Mouse (Mus musculus) layer of hippocampus, adult 9-10 months (tissue): ENCODE measurements around the gene Atp6v0b.

Experiments
- DNase-seq: peaks from one replicate; pipeline ENCODE4 v3.0.0; 2022; ENCODE audit warnings: low spot score

The Atp6v0b gene

GRCm38 (mm10) chr4:117908834-117909453, 21.8 kb upstream of the Atp6v0b start:
- no peak for DNase-seq

DNA sequence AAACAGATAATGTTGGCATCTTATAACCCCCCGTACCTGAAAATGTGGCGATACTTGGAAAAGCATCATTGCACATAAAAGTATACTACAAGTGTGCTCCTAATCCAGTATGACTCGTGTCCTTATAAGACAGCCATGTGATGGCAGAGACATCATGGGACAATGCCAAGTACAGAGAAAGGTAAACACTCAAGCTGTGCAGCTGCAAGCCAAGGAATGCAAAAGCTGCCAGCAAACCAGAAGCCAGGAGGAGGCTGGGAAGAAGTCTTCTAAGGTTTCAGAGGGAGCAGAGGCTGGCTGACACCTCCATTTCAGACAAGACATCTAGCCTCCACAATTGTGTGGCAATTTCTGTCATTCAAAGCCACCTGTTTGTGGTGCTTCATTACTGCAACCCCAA, 19.1 kb upstream of the Atp6v0b start:
- DNase-seq = no peak

GRCm38 (mm10) chr4:117904761-117905160, 17.6 kb upstream of the Atp6v0b start:
- DNase-seq = no peak

DNA sequence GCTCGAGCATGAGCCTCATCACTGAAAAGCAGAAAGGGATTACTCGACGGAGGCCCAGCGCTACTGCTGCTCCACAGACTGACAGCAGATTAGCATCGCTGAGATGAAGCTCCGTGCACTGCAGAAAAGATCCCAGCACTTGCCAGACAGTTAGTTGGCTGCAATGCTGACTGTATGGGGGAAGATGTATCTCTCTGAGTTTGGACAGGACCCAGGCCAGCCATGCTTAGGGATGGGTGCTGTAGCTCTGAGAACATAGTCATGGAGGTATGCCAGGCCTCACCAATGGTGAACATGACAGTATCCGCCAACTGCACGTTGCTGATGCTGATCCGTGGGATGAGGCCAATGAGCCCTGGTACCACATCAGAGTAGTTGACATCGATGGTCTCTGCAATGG, 17.0 kb upstream of the Atp6v0b start:
- DNase-seq = no peak

DNA sequence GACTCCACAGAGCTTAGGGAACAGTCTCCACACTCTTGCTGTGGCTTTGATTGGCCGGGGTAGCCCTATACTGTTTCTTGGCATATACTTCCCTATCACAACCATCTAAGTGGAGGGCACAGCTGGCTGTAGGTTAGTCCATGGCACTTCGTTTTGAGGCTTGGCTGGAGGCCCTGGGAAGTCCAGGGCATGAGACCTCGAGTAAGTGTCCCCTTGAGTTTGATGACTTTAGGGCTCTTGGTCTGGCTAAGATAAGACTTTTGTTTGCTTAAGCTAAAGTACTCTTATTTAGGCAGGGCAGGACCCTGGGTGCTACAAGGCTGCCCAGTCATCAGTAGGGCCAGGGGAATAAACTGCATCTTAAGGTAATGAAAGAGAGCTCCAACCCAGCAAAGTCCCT, 11.0 kb upstream of the Atp6v0b start:
- DNase-seq = no peak

GRCm38 (mm10) chr4:117896031-117896430, 8.9 kb upstream of the Atp6v0b start:
- DNase-seq = no peak

- no peak for DNase-seq
These were observed 8.2 kb upstream of the Atp6v0b start for GRCm38 (mm10) chr4:117895339-117895738.

DNA sequence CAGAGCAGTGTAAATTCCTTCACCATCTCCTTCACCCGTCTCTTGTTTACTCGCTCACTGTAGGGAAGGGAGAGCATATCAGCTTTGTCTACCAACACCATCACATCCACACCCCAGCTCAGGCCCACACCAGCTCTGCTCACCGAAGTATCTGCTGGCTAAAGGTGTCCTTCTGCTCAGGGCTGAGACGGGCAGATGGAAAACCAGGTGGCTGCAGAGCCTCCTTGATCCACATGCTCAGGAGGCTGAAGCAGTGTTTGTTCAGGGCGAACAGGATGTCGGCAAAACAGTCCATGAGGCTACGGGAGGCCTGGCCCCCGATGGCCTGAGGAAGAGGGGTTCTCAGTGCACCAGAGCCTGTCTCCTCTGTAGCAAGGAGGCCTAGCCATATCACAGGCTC, 7.5 kb upstream of the Atp6v0b start:
- no peak for DNase-seq

GRCm38 (mm10) chr4:117893376-117893775, 6.2 kb upstream of the Atp6v0b start:
- DNase-seq = no peak

DNA sequence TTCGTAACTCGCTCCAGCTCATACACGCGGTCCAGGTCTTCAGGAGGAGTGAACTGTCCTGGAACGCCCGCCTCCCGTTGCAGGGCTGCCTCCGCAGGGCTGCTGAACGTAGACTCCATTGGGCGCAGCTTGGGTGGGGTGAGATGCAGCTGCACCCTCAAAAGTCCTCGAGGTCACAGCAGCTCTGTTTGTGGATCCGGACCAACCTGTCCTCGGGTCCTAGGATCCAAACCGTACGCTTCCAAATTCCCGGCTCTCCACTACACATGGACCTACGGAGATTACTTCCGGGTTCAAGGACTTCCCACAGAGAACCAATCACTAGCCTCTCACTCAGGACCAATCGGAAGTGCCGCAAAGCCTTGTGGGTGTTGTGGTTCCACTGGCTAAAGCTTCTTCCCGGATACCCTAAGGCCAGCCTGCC, 4.6 kb upstream of the Atp6v0b start, which contains the start of gene Dph2:
Dph2 (minus strand) TSS at position 295 of the 424 bp plus-strand sequence.
- DNase-seq = peak; percentile 67

- DNase-seq = no peak
These were observed 3.6 kb upstream of the Atp6v0b start for GRCm38 (mm10) chr4:117890750-117891149.

DNA sequence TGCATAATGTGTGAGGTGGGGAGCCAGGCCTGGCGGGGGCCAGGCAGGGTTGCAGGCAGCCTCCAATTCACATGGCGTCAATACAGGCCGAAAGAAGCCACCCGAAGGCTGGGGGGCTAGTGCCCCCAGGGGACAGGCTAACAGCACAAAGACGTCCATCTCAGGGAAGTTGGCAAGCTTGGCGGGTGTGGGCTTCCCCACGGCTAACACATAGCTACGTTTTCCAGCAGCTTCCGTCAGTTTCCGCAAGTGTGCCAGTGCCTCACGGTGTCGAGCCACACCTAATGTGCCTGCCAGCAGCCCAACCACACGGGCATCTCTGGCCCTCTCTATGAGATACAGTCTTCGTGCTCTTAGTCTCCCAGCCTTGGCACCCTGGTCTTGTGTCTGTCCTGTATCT, 2.9 kb upstream of the Atp6v0b start:
- DNase-seq = no peak

DNA sequence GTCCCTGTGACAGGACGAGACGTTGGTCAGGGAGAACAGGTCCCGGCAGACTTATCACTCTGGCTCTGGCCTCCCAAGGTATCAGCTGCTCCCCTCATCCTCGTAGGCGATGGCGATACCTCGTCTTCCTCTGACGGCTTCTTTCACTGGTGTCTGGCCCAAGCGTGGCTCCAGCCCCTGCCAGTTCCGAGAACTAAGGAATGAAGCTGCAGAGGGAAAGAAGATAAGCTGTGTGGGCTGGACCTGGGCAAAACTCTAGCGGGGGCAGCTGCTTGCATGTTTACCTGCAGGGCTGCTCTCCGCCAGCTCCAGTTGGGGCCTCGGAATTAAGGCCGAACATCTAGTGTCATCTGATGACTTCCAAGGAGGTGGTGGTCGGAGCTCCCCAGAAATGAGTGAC, 2.3 kb upstream of the Atp6v0b start:
- DNase-seq = no peak

DNA sequence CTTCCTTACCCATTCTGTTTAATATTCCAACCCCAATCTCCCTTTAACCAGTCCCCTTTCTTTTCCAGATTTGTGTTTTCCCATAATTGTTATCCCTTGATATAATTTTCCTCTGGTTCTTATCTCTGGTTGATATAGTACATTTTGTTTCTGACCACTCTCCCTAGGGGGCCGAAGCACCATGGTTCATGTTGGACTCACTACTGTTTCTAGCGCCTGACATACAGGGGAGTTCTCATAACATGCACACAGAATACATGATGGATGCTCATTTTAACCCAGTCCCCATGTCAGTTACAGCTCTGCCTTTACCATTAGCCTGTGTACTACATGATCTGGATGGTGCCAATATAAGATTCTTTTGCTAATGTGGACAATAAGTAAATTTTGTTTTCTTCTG, 787 bp upstream of the Atp6v0b start:
- no peak for DNase-seq

GRCm38 (mm10) chr4:117886644-117887043, 489 bp downstream of the Atp6v0b start:
- no peak for DNase-seq

DNA sequence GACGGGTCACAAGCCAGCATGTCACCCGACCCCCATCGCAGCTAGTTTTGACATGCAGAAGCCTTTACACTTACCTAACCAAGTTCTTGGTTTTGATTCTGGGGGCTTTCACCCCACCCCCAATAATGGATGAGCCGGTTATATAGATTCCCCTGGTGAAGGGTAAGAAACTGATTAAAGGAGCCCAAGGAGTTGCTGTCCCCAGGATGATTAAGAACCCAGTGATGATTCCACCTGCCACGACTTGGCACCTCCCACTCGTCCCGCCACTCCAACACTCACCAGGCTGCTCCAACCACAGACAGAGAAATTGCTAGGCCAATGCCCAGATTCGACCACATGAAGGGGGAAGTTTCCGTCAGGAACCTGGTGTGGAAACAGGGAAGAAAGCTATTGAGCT, 1.1 kb downstream of the Atp6v0b start:
- no peak for DNase-seq

- no peak for DNase-seq
These were observed 2.0 kb downstream of the Atp6v0b start for GRCm38 (mm10) chr4:117885093-117885492.

- DNase-seq = no peak
These were observed 3.0 kb downstream of the Atp6v0b start for GRCm38 (mm10) chr4:117884146-117884545.

- DNase-seq = no peak
These were observed 4.1 kb downstream of the Atp6v0b start, which contains the start of gene B4galt2 for GRCm38 (mm10) chr4:117882701-117883691. Gene B4galt2, minus strand, starts transcription at chr4:117883487.

DNA sequence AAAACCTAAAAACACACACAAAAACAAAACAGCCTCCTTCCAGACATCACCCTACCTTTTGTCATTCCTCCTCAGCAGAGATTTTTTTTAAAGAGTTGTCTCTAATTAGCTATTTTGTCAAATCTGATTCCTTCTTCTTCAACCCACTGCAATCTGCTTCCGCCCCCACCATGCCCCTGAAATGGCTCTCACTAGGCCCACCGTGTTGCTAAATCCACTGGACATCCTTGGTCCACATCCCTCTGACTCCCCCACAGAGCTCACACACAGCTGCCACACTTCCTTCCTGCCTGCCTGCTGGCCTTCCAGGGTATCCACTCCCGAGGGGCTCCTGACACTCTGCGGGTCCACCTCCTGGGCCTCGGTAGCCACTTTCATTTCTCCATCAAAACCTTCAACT, 8.4 kb downstream of the Atp6v0b start:
- no peak for DNase-seq

DNA sequence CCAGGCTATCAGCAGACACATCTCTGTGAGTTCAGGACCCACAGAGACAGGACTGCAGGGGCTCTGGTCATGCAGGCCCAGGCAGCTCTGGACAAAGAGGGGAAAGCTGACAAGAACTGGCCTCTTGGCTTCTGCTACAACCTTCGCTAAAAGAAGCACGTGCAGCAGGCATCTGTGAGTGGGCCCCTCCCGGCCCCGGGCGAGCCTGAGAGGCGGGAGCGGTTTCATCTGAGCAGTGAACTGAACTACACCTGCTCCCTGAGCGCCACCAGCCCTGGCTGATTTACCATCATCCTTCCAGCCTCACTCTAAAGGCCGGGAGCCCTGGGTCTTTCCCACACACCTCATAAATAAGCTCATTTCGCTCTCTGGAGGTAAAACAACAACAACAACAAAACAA, 8.8 kb downstream of the Atp6v0b start:
- no peak for DNase-seq

- no peak for DNase-seq
These were observed 13.5 kb downstream of the Atp6v0b start for GRCm38 (mm10) chr4:117873615-117874014.

DNA sequence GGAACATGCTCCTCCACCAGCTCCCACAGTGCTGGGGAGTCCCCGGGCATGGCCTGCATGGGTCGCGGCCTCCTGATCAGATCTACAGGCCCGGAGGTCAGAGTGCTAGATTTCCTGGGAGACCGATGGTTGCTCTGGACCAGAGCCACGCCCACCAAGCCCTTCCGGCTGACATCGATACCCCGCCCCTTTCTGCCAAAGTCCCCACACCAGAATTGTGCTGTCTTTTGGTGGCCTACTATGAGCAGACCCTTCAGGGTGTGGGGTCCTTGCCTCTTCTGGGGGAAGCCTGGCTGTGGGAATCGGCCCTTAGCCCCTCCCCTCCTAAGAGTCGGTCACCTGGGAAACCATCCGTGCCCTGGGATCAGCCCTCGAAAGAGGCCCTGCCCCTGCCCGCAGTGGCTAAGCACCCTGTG, 14.7 kb downstream of the Atp6v0b start, which contains the start of gene Ccdc24:
Ccdc24 (minus strand) TSS at position 87 of the 416 bp plus-strand sequence.
- no peak for DNase-seq
